Mouse (Mus musculus): ENCODE results near the gene Med26. TPM values are rescaled to one million over a fixed set of nuclear protein-coding genes. Genes with fewer than 3 reads are reported as not detected.

Med26 gene
- polyA plus RNA-seq, 1 experiment: 7.6 TPM

DNA sequence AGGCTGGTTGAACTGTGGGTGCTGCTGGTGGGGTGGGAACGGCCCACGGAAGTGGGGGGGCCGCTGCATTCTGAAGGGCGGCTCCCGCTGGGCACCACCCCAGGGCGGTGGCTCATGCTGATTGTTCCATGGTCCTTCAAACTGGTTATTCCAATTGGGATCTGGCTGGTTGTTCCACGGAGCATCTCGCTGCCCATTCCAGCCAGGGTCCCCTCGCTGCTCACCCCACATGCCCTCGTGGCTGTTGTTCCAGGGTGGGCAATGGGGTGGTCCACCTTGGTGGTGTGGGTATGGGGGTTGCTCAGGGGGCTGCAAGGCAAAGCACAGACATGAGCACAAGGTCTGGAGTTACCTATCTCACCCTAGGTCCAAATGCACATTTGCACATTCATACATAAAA is 83.9 kb downstream of the Med26 start:
- H3ac ChIP-seq (ENCODE audit: control insufficient read depth, insufficient read length): no peak overlapping the region
- H3K27me3 ChIP-seq (ENCODE audit: control insufficient read depth, insufficient read depth, insufficient read length): no peaks in the 10 kb centered on the region
- TF ChIP-seq USF1 (IDR thresholded peaks at IDR 0.05; ENCODE audit: low read depth): no peak
- TF ChIP-seq MAX (IDR thresholded peaks at IDR 0.05; ENCODE audit: low read depth): no peak
- TF ChIP-seq TCF12 (IDR thresholded peaks at IDR 0.05; ENCODE audit: insufficient read depth, poor library complexity, severe bottlenecking): no peak
- no peak for TF ChIP-seq POLR2A (IDR thresholded peaks at IDR 0.05; ENCODE audit: insufficient read length, low read depth)
- no peak for TF ChIP-seq SRF (IDR thresholded peaks at IDR 0.05; ENCODE audit: control insufficient read depth, insufficient read length, low read depth)
- no peak for TF ChIP-seq MYOD1 (IDR thresholded peaks at IDR 0.05; ENCODE audit: control insufficient read depth in 1 of 3, insufficient read length in 2 of 3, low read depth in 2 of 3)
- no peak for TF ChIP-seq CEBPB (IDR thresholded peaks at IDR 0.05; ENCODE audit: insufficient read depth, poor library complexity, severe bottlenecking)
- no peak for TF ChIP-seq MYOG (IDR thresholded peaks at IDR 0.05; ENCODE audit: control insufficient read depth in 1 of 3, insufficient read depth in 1 of 3, insufficient read length in 2 of 3, low read depth in 2 of 3)
- TF ChIP-seq E2F4 (IDR thresholded peaks at IDR 0.05; ENCODE audit: insufficient read depth): no peak
- no peak for TF ChIP-seq POLR2AphosphoS2 (IDR thresholded peaks at IDR 0.05; ENCODE audit: insufficient read length, low read depth)
- no peak for TF ChIP-seq TCF3 (IDR thresholded peaks at IDR 0.05; ENCODE audit: insufficient read length, low read depth)
- TF ChIP-seq REST (IDR thresholded peaks at IDR 0.05; ENCODE audit: insufficient read depth, insufficient read length): no peak
- H3K79me2 ChIP-seq (ENCODE audit: control insufficient read depth, insufficient read depth): no peaks in the 10 kb centered on the region
- H3K4me2 ChIP-seq (ENCODE audit: low read depth): no peak overlapping the region
- no peak overlapping the region for H3K4me3 ChIP-seq
- H3K36me3 ChIP-seq (ENCODE audit: control insufficient read depth, insufficient read depth): peaks cover 29% of the 10 kb centered on the region

DNA sequence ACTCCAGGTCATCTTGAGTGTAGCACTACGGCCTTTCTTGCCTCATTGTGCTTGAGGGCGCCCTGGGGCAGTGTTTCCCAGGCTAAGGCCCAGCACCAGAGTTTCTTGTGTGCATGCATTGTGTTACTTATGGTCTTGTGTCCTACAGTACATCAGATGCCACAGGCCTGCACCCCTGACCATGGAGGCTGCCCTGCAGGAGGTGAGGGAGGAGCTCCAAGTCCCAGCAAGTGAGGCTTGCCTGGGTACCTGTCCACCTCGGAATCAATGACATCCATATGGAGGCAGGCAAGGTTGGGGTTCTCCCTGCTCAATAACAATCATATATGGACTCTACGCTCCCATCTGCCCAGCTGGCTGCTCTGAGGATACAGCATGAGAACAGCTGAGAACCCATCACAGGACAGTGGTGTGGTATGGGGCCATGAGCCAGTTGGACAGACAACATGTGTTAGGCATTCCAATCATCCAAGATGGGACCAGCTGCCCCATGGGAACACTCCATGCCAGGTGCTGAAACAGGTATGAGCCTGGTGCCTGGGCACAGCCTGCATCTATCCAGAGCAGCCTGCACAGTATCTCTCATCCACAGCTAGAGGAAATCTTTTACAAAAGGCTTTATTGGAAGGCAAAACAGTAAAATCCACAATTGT is 88.1 kb downstream of the Med26 start:
- H3K4me2 ChIP-seq (ENCODE audit: low read depth): no peak overlapping the region
- H3K27me3 ChIP-seq (ENCODE audit: control insufficient read depth, insufficient read depth, insufficient read length): no peaks in the 10 kb centered on the region
- H3ac ChIP-seq (ENCODE audit: control insufficient read depth, insufficient read length): no peak overlapping the region
- TF ChIP-seq E2F4 (IDR thresholded peaks at IDR 0.05; ENCODE audit: insufficient read depth) (no peak), MAX (IDR thresholded peaks at IDR 0.05; ENCODE audit: low read depth) (no peak), REST (IDR thresholded peaks at IDR 0.05; ENCODE audit: insufficient read depth, insufficient read length) (no peak), MYOG (IDR thresholded peaks at IDR 0.05; ENCODE audit: control insufficient read depth in 1 of 3, insufficient read depth in 1 of 3, insufficient read length in 2 of 3, low read depth in 2 of 3) (peak; percentile 84 to 99 (median 91)), TCF12 (IDR thresholded peaks at IDR 0.05; ENCODE audit: insufficient read depth, poor library complexity, severe bottlenecking) (peak; percentile 68), USF1 (IDR thresholded peaks at IDR 0.05; ENCODE audit: low read depth) (no peak), TCF3 (IDR thresholded peaks at IDR 0.05; ENCODE audit: insufficient read length, low read depth) (peak; percentile 92), POLR2AphosphoS2 (IDR thresholded peaks at IDR 0.05; ENCODE audit: insufficient read length, low read depth) (no peak), SRF (IDR thresholded peaks at IDR 0.05; ENCODE audit: control insufficient read depth, insufficient read length, low read depth) (peak; percentile 86), MYOD1 (IDR thresholded peaks at IDR 0.05; ENCODE audit: control insufficient read depth in 1 of 3, insufficient read length in 2 of 3, low read depth in 2 of 3) (peak; percentile 27 to 94 (median 94)), POLR2A (IDR thresholded peaks at IDR 0.05; ENCODE audit: insufficient read length, low read depth) (no peak), CEBPB (IDR thresholded peaks at IDR 0.05; ENCODE audit: insufficient read depth, poor library complexity, severe bottlenecking) (no peak)
- H3K36me3 ChIP-seq (ENCODE audit: control insufficient read depth, insufficient read depth): peaks cover 12% of the 10 kb centered on the region
- H3K79me2 ChIP-seq (ENCODE audit: control insufficient read depth, insufficient read depth): no peaks in the 10 kb centered on the region
- H3K4me3 ChIP-seq: no peak overlapping the region

DNA sequence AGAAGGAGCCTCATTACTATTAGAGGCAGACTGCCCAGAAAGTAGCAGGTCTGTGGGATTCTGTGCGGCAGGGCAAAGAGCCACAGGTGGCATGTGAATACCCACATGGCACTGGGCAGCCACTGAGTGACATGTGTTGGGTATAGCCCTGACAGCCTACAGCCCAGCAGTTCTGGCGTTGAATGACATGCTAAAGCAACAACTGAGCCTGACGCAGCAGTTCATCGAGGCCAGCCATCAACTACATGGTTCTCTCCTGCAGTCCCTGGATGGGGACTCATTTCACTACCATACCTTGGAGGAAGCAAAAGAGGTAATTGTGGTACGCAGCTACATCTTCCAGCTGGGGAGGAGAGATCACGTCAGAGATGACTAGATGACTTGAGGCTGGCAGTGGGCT is 89.6 kb downstream of the Med26 start:
- Histone ChIP-seq H3K4me2 (ENCODE audit: low read depth) (no peak overlapping the region), H3K27me3 (ENCODE audit: control insufficient read depth, insufficient read depth, insufficient read length) (no peaks in the 10 kb centered on the region), H3K4me3 (no peak overlapping the region), H3ac (ENCODE audit: control insufficient read depth, insufficient read length) (no peak overlapping the region), H3K36me3 (ENCODE audit: control insufficient read depth, insufficient read depth) (peaks cover 4% of the 10 kb centered on the region), H3K79me2 (ENCODE audit: control insufficient read depth, insufficient read depth) (no peaks in the 10 kb centered on the region)
- peak in 1 of 3 experiments; percentile 36 for TF ChIP-seq MYOG (IDR thresholded peaks at IDR 0.05; ENCODE audit: control insufficient read depth in 1 of 3, insufficient read depth in 1 of 3, insufficient read length in 2 of 3, low read depth in 2 of 3)
- no peak for TF ChIP-seq CEBPB (IDR thresholded peaks at IDR 0.05; ENCODE audit: insufficient read depth, poor library complexity, severe bottlenecking)
- TF ChIP-seq POLR2AphosphoS2 (IDR thresholded peaks at IDR 0.05; ENCODE audit: insufficient read length, low read depth): peak; percentile 51

DNA sequence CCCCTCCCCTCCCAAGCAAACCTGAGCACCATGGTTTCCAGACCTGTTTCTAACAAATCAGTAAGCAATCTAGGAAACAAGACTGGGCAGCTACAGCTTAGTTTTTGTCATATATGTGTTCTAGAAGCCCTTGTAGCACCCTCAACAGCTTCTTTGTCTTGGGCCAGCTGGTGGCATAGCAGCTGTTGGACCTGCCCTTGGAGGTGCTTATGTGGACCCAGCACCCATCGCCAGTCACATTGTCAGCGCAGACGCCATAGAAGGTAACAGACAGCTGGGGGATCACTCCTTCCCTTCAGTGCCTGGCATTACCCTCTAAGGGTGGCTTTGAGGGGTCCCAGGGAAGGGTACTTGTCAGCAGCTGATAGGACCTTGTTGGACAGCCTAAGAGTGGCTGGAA is 90.3 kb downstream of the Med26 start:
- Histone ChIP-seq H3K4me2 (ENCODE audit: low read depth) (no peak overlapping the region), H3K4me3 (no peak overlapping the region)

DNA sequence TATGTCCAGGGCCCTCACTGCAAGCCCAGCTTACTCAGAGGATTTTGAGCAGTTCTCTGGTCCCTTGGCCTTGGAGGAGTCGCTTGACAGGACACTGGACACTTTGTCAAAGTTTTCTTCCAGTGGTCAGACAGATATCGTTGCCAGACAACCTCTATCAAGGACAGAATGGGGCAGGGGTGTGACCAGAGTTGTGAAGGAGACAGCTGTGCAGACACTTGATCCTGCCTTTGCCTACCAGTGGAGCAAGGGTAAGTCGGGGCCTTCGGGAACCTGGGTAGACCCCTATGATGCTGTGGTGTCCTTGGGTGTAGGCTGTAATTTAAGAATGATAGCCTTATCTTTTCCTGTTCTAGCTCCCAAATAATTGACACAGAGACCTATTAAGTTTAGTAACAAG is 92.8 kb downstream of the Med26 start:
- Histone ChIP-seq H3K4me2 (ENCODE audit: low read depth) (no peak overlapping the region), H3ac (ENCODE audit: control insufficient read depth, insufficient read length) (no peak overlapping the region), H3K36me3 (ENCODE audit: control insufficient read depth, insufficient read depth) (peaks cover 4% of the 10 kb centered on the region), H3K4me3 (no peak overlapping the region), H3K27me3 (ENCODE audit: control insufficient read depth, insufficient read depth, insufficient read length) (no peaks in the 10 kb centered on the region), H3K79me2 (ENCODE audit: control insufficient read depth, insufficient read depth) (no peaks in the 10 kb centered on the region)
- TF ChIP-seq MYOG (IDR thresholded peaks at IDR 0.05; ENCODE audit: control insufficient read depth in 1 of 3, insufficient read depth in 1 of 3, insufficient read length in 2 of 3, low read depth in 2 of 3): peak in 1 of 3 experiments; percentile 55
- TF ChIP-seq MYOD1 (IDR thresholded peaks at IDR 0.05; ENCODE audit: control insufficient read depth in 1 of 3, insufficient read length in 2 of 3, low read depth in 2 of 3): peak in 1 of 3 experiments; percentile 51
- TF ChIP-seq SRF (IDR thresholded peaks at IDR 0.05; ENCODE audit: control insufficient read depth, insufficient read length, low read depth): no peak

More for the DNA sequence above, 90.3 kb downstream of the Med26 start:
- no peaks in the 10 kb centered on the region for H3K27me3 ChIP-seq (ENCODE audit: control insufficient read depth, insufficient read depth, insufficient read length)
- peaks cover 4% of the 10 kb centered on the region for H3K36me3 ChIP-seq (ENCODE audit: control insufficient read depth, insufficient read depth)
- TF ChIP-seq CEBPB (IDR thresholded peaks at IDR 0.05; ENCODE audit: insufficient read depth, poor library complexity, severe bottlenecking): no peak
- TF ChIP-seq TCF3 (IDR thresholded peaks at IDR 0.05; ENCODE audit: insufficient read length, low read depth): peak; percentile 19
- TF ChIP-seq MYOG (IDR thresholded peaks at IDR 0.05; ENCODE audit: control insufficient read depth in 1 of 3, insufficient read depth in 1 of 3, insufficient read length in 2 of 3, low read depth in 2 of 3): peak in 2 of 3 experiments; percentile 74 to 81
- peak in 2 of 3 experiments; percentile 35 to 62 for TF ChIP-seq MYOD1 (IDR thresholded peaks at IDR 0.05; ENCODE audit: control insufficient read depth in 1 of 3, insufficient read length in 2 of 3, low read depth in 2 of 3)
- no peak overlapping the region for H3ac ChIP-seq (ENCODE audit: control insufficient read depth, insufficient read length)
- H3K79me2 ChIP-seq (ENCODE audit: control insufficient read depth, insufficient read depth): no peaks in the 10 kb centered on the region
